ENCODE assay signal across 9 mouse cellular contexts in the genomic region with DNA sequence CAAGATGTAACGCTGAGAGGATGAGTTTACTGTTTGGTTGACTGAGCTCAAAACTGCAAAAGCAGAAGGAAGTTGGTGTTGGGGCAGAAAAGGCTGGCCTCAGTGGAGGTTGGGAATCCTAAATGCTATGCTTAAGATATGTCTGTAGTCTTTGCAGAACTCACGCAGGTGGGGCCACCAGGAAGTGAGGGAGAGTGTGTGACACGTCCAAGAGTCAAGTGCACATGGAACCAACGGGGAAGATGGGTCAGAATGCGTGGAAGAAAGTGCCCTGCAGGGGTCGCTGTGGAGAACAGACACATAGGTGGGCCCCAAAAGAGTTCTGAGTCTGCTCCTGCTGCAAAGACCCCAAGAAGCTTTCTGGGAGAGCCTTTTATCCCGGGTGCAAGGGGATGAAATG.
DNase-seq lines count a peak whose midpoint lies in the region; ATAC-seq and TF ChIP-seq lines count a peak whose summit lies in the region.
"Had no signal": no experiment of that assay in that cellular context is flagged by ENCODE, and none has a peak within 500 bp of the region (broad histone marks: within the 10 kb centered on the region; RNA-seq: fewer than 3 reads in every experiment).

No protein-coding gene starts in this region.

- no peaks in the 10 kb centered on the region for H3K36me3 ChIP-seq in intestine, postnatal 0 days (ENCODE audit: control insufficient read depth, insufficient read depth)
- H3K36me3 ChIP-seq in intestine, embryonic 16.5 days (ENCODE audit: control insufficient read depth, insufficient read depth, low read length) = no peaks in the 10 kb centered on the region
- no peaks in the 10 kb centered on the region for H3K36me3 ChIP-seq in ES-E14 (ENCODE audit: control insufficient read depth, insufficient read depth, low read length, poor library complexity, severe bottlenecking)
- no peaks in the 10 kb centered on the region for H3K36me3 ChIP-seq in forebrain, embryonic 14.5 days (ENCODE audit: control insufficient read depth, insufficient read depth, low read length)
- H3K36me3 ChIP-seq in neural tube, embryonic 15.5 days = no peaks in the 10 kb centered on the region
- H3K36me3 ChIP-seq: limb, embryonic 13.5 days had no signal

- peak; percentile 33 for TF ChIP-seq CTCF in intestine, postnatal 0 days (IDR thresholded peaks at IDR 0.05; ENCODE audit: low read depth)

- no peaks in the 10 kb centered on the region for H3K9me3 ChIP-seq in intestine, postnatal 0 days (ENCODE audit: control insufficient read depth)
- H3K9me3 ChIP-seq in intestine, embryonic 16.5 days (ENCODE audit: control insufficient read depth, low read length) = no peaks in the 10 kb centered on the region
- H3K9me3 ChIP-seq in ES-E14 (ENCODE audit: control insufficient read depth, insufficient read depth, low read depth, low read length) = no peaks in the 10 kb centered on the region
- H3K9me3 ChIP-seq in forebrain, embryonic 14.5 days (replicated peaks; ENCODE audit: control insufficient read depth, low read length) = no peaks in the 10 kb centered on the region
- H3K9me3 ChIP-seq in neural tube, embryonic 15.5 days (replicated peaks) = no peaks in the 10 kb centered on the region
- H3K9me3 ChIP-seq: limb, embryonic 13.5 days had no signal

- no peak overlapping the region for H3K4me2 ChIP-seq in intestine, postnatal 0 days (replicated peaks; ENCODE audit: low read depth)
- H3K4me2 ChIP-seq in intestine, embryonic 16.5 days (ENCODE audit: low read depth, low read length) = no peak overlapping the region
- no peak overlapping the region for H3K4me2 ChIP-seq in forebrain, embryonic 14.5 days (ENCODE audit: low read length)
- no peak overlapping the region for H3K4me2 ChIP-seq in neural tube, embryonic 15.5 days
- H3K4me2 ChIP-seq: limb, embryonic 13.5 days had no signal

- peak; percentile 28 for DNase-seq in ES-E14 (ENCODE audit: low read depth, low spot score)
- peak; percentile 23 for DNase-seq in heart, postnatal 4 days
- DNase-seq in spleen, postnatal 14 days (ENCODE audit: low spot score in 2 of 2) = peak; percentile 60 to 70
- no peak for DNase-seq in layer of hippocampus, postnatal 36 days
- DNase-seq in forebrain, embryonic 14.5 days (ENCODE audit: low spot score) = no peak

- no peak for ATAC-seq in intestine, postnatal 0 days
- no peak for ATAC-seq in intestine, embryonic 16.5 days
- ATAC-seq in forebrain, embryonic 14.5 days = no peak
- no peak for ATAC-seq in neural tube, embryonic 15.5 days (ENCODE audit: low FRiP score)

- 0 out of 2 replicates have a peak, but pooled peaks cover 4% of the 10 kb centered on the region for H3K4me1 ChIP-seq in intestine, postnatal 0 days (replicated peaks; ENCODE audit: control insufficient read depth, insufficient read depth, low read length)
- H3K4me1 ChIP-seq in intestine, embryonic 16.5 days (ENCODE audit: control insufficient read depth, insufficient read depth, low read length) = peaks cover 3% of the 10 kb centered on the region
- H3K4me1 ChIP-seq in ES-E14 (ENCODE audit: control insufficient read depth in 2 of 2, insufficient read depth in 2 of 2, low read length in 2 of 2, poor library complexity in 1 of 2) = no peaks in the 10 kb centered on the region
- H3K4me1 ChIP-seq in forebrain, embryonic 14.5 days (ENCODE audit: control insufficient read depth, insufficient read depth, low read length) = peaks cover 8% of the 10 kb centered on the region; the same call in 1 of the 2 replicates
- peaks cover 10% of the 10 kb centered on the region; the same call in 1 of the 2 replicates for H3K4me1 ChIP-seq in neural tube, embryonic 15.5 days

- in situ Hi-C loops in ES-E14 (cut with MboI; ENCODE audit: low sequenced_read_pairs in 2 of 2, unreplicated experiment in 2 of 2) = no loop called here

- no peaks in the 10 kb centered on the region for H3K27me3 ChIP-seq in intestine, postnatal 0 days (replicated peaks; ENCODE audit: control insufficient read depth, insufficient read depth, low read length)
- no peaks in the 10 kb centered on the region for H3K27me3 ChIP-seq in intestine, embryonic 16.5 days (replicated peaks; ENCODE audit: control insufficient read depth, insufficient read depth, low read length)
- no peaks in the 10 kb centered on the region for H3K27me3 ChIP-seq in forebrain, embryonic 14.5 days (replicated peaks; ENCODE audit: control insufficient read depth, insufficient read depth, low read length)
- H3K27me3 ChIP-seq in neural tube, embryonic 15.5 days (replicated peaks) = no peaks in the 10 kb centered on the region

- no peak overlapping the region for H3K9ac ChIP-seq in intestine, postnatal 0 days (ENCODE audit: low read depth, low read length)
- no peak overlapping the region for H3K9ac ChIP-seq in intestine, embryonic 16.5 days (ENCODE audit: low read depth, low read length)
- H3K9ac ChIP-seq in ES-E14 (ENCODE audit: insufficient read depth, low read depth, low read length, poor library complexity, severe bottlenecking) = no peak overlapping the region
- no peak overlapping the region for H3K9ac ChIP-seq in forebrain, embryonic 14.5 days (ENCODE audit: low read length)
- H3K9ac ChIP-seq in neural tube, embryonic 15.5 days (replicated peaks) = no peak overlapping the region
- H3K9ac ChIP-seq: limb, embryonic 13.5 days had no signal

- no peak overlapping the region for H3K27ac ChIP-seq in intestine, postnatal 0 days (ENCODE audit: low read depth, low read length)
- H3K27ac ChIP-seq in intestine, embryonic 16.5 days (ENCODE audit: low read length) = no peak overlapping the region
- no peak overlapping the region for H3K27ac ChIP-seq in ES-E14 (ENCODE audit: insufficient read depth, low read depth, low read length, poor library complexity, severe bottlenecking)
- H3K27ac ChIP-seq in forebrain, embryonic 14.5 days (ENCODE audit: low read depth, low read length) = no peak overlapping the region
- H3K27ac ChIP-seq in neural tube, embryonic 15.5 days (replicated peaks) = no peak overlapping the region
- H3K27ac ChIP-seq: limb, embryonic 13.5 days had no signal

- WGBS in intestine, postnatal 0 days = 63% methylated on average over 7 of the region's 7 CpGs
- 66% methylated on average over 7 of the region's 7 CpGs for WGBS in intestine, embryonic 16.5 days
- whole genome bisulfite sequencing in forebrain, embryonic 14.5 days = 71% methylated on average over 7 of the region's 7 CpGs
- WGBS in neural tube, embryonic 15.5 days = 71% methylated on average over 7 of the region's 7 CpGs

- no peak overlapping the region for H3K4me3 ChIP-seq in intestine, postnatal 0 days (ENCODE audit: low read depth, low read length)
- no peak overlapping the region for H3K4me3 ChIP-seq in intestine, embryonic 16.5 days (ENCODE audit: low read length)
- H3K4me3 ChIP-seq in ES-E14 (ENCODE audit: insufficient read depth in 1 of 2, low read depth in 1 of 2, low read length in 2 of 2, poor library complexity in 1 of 2, severe bottlenecking in 1 of 2) = no peak overlapping the region
- H3K4me3 ChIP-seq in forebrain, embryonic 14.5 days (ENCODE audit: low read depth, low read length) = no peak overlapping the region
- no peak overlapping the region for H3K4me3 ChIP-seq in neural tube, embryonic 15.5 days (replicated peaks)
- H3K4me3 ChIP-seq: limb, embryonic 13.5 days had no signal

TF ChIP-seq in ES-E14, 5 proteins besides CTCF, POLR2A, EP300 and RAD21:
- TF ChIP-seq ZC3H11A (IDR thresholded peaks at IDR 0.05; ENCODE audit: borderline replicate concordance, low read depth, low read length) = peak; percentile 15; the same call in 1 of the 2 replicates
- TF ChIP-seq MAFK (IDR thresholded peaks at IDR 0.05; ENCODE audit: insufficient read depth, low read depth, low read length) = no peak

Comparison
In these comparisons a context has a peak if more than half of its experiments do, and no peak if none do; other contexts are left out.
1. DNase-seq: peak in ES-E14 (single experiment), heart, postnatal 4 days (single experiment) and spleen, postnatal 14 days (2 of 2); none in layer of hippocampus, postnatal 36 days (0 of 2) and forebrain, embryonic 14.5 days (single experiment).